Mouse (Mus musculus) stomach, postnatal 0 days (tissue): ENCODE data around the gene Fli1. TPM values are rescaled to one million over a fixed set of nuclear protein-coding genes. Genes with fewer than 3 reads are reported as not detected.

Source experiments
- ATAC-seq: fragments of 200-750 bp; cut with Nextera tagmentation; 2 replicates; pipeline ENCODE4 v1.8.0; 2017; ENCODE audit not compliant: low FRiP score, low TSS enrichment
- DNase-seq: peaks from one replicate; pipeline ENCODE4 v3.0.0-alpha.2; 2016; ENCODE audit warnings: low spot score
- H3K27ac ChIP-seq: fragments of 300-500 bp; sonication (generic); replicated peaks from 2 replicates; pipeline ENCODE4 v1.5.1; 2014; ENCODE audit warnings: mild to moderate bottlenecking, control low read depth
- H3K27me3 ChIP-seq: fragments of 300-500 bp; sonication (generic); 2 replicates; pipeline ENCODE4 v1.6.1; 2014; ENCODE audit warnings: low read length; ENCODE audit not compliant: control insufficient read depth, insufficient read depth
- H3K36me3 ChIP-seq: fragments of 300-500 bp; sonication (generic); 2 replicates; pipeline ENCODE4 v1.6.1; 2014; ENCODE audit warnings: low read length, mixed read lengths; ENCODE audit not compliant: control insufficient read depth, insufficient read depth
- H3K4me1 ChIP-seq: fragments of 300-500 bp; sonication (generic); replicated peaks from 2 replicates; pipeline ENCODE4 v1.6.1; 2014; ENCODE audit warnings: antibody characterized with exemption; ENCODE audit not compliant: control insufficient read depth, insufficient read depth
- H3K4me2 ChIP-seq: fragments of 300-500 bp; sonication (generic); replicated peaks from 2 replicates; pipeline ENCODE4 v1.6.1; 2014; ENCODE audit warnings: low read depth, mild to moderate bottlenecking, control low read depth, moderate library complexity
- H3K4me3 ChIP-seq: fragments of 300-500 bp; sonication (generic); 2 replicates; pipeline ENCODE4 v1.5.1; 2014; ENCODE audit warnings: low read depth, low read length, control low read depth
- H3K9ac ChIP-seq: fragments of 300-500 bp; sonication (generic); 2 replicates; pipeline ENCODE4 v1.6.1; 2014; ENCODE audit warnings: mild to moderate bottlenecking, low read length, control low read depth, mixed read lengths
- H3K9me3 ChIP-seq: fragments of 300-500 bp; sonication (generic); 2 replicates; pipeline ENCODE4 v1.6.1; 2016; ENCODE audit warnings: low read length; ENCODE audit not compliant: control insufficient read depth
- CTCF ChIP-seq: IDR thresholded peaks from 2 replicates; pipeline ENCODE4 v1.5.1; 2016; ENCODE audit warnings: antibody characterized with exemption, low read depth, mild to moderate bottlenecking, moderate library complexity
- EP300 ChIP-seq: optimal IDR thresholded peaks from 2 replicates; pipeline ENCODE3; 2016; ENCODE audit warnings: antibody characterized with exemption
- WGBS: fragments of 180-500 bp; shearing (Covaris S2); extraction: QIAGEN DNeasy Blood & Tissue Kit; methylation state at CpG from one replicate; pipeline ENCODE4 v1.1.7; 2014; 5-methylcytosine and 5-hydroxymethylcytosine counted together
- polyA plus RNA-seq: library from polyadenylated mRNA; unstranded; fragments of >200 nt; fragmentation: Nextera tagmentation; extraction: Ambion mirVana; gene quantifications from 2 replicates; pipeline ENCODE4 v1.2.1, GENCODE M21; 2015

Fli1 gene
- polyA plus RNA-seq, 1 experiment from 2014 or later, result 4.9 TPM

DNA sequence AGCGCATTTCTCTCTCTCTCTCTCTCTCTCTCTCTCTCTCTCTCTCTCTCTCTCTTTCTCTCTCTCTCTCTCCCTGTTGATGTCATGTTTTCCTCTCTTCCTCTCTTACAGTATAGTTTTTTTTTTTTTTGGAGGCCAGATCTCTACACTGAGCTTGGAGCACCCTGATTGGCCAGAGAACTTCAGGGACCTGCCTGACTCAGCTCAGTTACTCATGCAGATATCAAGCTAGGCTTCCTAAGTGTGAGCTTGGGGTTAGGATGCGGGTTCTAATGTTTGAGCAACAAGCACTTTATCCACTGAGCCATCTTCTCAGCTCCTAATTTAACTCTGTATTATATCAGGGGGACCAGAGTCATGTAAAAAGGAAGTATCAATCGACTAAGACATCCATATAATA, 126.7 kb downstream of the Fli1 start:
- TF ChIP-seq EP300 (no peak), CTCF (no peak)
- Histone ChIP-seq H3K9me3 (no peaks in the 10 kb centered on the region), H3K27ac (no peak overlapping the region), H3K36me3 (no peaks in the 10 kb centered on the region), H3K27me3 (no peaks in the 10 kb centered on the region), H3K9ac (no peak overlapping the region), H3K4me1 (no peaks in the 10 kb centered on the region), H3K4me2 (no peak overlapping the region), H3K4me3 (no peak overlapping the region)
- no peak for DNase-seq
- no peak for ATAC-seq
- WGBS, result 89% methylated on average over 3 of the region's 3 CpGs

DNA sequence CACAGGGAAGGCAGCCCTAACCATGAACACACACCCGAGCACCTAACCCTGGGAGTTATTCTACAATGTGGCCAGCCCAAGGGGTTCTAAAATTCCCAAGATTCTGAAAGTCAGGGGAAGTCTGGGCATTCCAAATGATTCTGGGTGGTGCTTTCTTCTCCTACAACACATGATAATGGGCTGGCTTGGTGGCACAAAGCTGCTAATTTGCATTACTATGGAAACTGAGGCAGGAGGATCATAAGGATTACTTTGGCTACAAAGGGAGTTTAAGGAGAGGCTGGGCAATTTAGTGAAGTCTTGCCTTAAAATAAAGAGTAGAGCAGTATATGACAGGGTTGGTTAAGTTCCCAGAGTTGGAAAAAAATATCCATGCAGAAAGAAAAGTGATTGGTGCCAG, 127.7 kb downstream of the Fli1 start:
- Histone ChIP-seq H3K36me3 (no peaks in the 10 kb centered on the region), H3K9ac (no peak overlapping the region), H3K4me2 (no peak overlapping the region), H3K27me3 (no peaks in the 10 kb centered on the region), H3K4me1 (no peaks in the 10 kb centered on the region), H3K9me3 (no peaks in the 10 kb centered on the region), H3K4me3 (no peak overlapping the region), H3K27ac (no peak overlapping the region)
- TF ChIP-seq CTCF (no peak), EP300 (no peak)
- DNase-seq (no peak), ATAC-seq (no peak)
- WGBS, result 72% methylated on average over 1 of the region's 1 CpGs

DNA sequence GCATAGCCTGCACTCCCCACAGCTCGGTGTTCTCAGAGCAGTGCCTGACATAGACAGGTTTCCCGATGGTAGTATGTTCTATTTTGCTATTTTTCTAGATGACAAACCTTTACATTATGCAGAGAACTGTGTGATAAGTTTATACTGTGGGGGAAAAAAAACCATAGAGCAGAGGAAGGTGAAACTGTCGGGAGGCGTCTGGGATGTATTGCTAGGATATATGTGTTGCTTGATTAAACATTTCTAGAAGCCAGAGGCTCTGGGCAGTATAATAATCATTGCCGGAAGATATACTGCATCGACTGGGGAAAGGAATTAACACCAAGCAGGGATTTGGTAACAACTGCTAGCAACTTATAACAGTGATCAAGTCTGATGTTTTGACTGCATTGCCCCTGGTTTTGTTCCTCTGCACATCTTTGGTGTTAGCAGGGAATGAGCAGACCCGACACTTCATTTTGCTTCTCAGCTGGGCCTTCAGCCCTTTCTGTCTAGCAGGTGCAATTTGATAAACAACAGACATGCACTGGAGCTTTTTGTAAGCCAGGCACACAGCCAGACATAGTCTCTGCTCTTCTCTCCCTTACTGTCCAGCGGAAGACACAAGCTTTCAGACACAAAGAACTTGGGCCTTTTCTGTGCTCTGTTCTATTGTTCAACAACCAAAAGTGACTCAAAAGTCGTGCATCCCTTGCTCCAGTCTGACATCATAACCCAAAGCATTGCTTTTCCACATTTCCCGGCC, 129.7 kb downstream of the Fli1 start:
- Histone ChIP-seq H3K36me3 (no peaks in the 10 kb centered on the region), H3K27ac (no peak overlapping the region)
- DNase-seq, result no peak

DNA sequence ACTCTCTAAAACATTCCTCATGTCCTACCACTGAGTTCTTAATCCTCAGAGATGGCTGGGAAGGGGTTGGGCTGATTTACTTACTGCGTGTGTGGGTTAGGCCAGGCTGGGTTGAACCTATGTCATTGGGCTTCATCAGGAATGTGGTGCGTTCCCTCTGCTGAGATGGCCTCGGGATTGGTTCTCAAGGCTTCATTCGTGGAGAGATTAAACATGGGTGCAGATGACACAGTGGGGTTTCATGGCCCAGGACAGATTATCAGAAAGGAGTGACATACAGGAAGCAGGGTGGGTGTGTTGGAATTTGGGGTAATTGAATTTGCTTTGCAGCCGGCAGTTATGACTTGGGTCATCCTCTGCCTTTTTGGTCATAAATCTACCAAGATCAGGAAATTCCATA, 131.2 kb downstream of the Fli1 start:
- H3K9ac ChIP-seq, result no peak overlapping the region
- no peak overlapping the region for H3K4me3 ChIP-seq
- ATAC-seq (no peak), DNase-seq (no peak)
- 87% methylated on average over 5 of the region's 5 CpGs for WGBS
- no peaks in the 10 kb centered on the region for H3K4me1 ChIP-seq
- no peak overlapping the region for H3K4me2 ChIP-seq
- H3K9me3 ChIP-seq, result no peaks in the 10 kb centered on the region
- H3K36me3 ChIP-seq, result no peaks in the 10 kb centered on the region
- no peaks in the 10 kb centered on the region for H3K27me3 ChIP-seq
- TF ChIP-seq EP300 (no peak), CTCF (no peak)
- H3K27ac ChIP-seq, result no peak overlapping the region

More for the DNA sequence above, 129.7 kb downstream of the Fli1 start:
- Histone ChIP-seq H3K9ac (no peak overlapping the region), H3K4me2 (no peak overlapping the region), H3K4me1 (no peaks in the 10 kb centered on the region), H3K9me3 (no peaks in the 10 kb centered on the region), H3K27me3 (no peaks in the 10 kb centered on the region), H3K4me3 (no peak overlapping the region)
- 46% methylated on average over 10 of the region's 10 CpGs for WGBS
- no peak for ATAC-seq
- TF ChIP-seq CTCF, result no peak
- no peak for TF ChIP-seq EP300

DNA sequence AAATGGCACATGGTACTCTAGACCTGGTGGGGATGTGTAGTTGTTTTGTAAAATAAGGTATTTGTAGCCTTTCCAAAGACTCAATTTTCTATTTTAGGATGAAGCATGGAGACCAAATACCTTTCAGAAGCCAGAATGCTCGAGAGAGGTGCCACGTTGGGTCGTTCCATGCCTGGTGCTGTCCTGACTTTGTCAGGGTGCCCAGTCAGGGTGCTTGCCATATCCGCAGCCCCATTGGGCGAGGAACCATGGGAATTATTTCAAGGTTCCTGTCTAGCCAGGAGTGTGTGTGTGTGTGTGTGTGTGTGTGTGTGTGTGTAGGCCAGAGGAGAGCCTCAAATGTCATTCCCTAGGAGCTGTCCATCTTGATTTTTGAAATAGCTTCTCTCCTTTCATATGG, 132.0 kb downstream of the Fli1 start:
- no peak for TF ChIP-seq CTCF
- TF ChIP-seq EP300, result no peak
- Histone ChIP-seq H3K27ac (no peak overlapping the region), H3K4me2 (no peak overlapping the region), H3K27me3 (no peaks in the 10 kb centered on the region), H3K4me1 (no peaks in the 10 kb centered on the region), H3K9ac (no peak overlapping the region), H3K4me3 (no peak overlapping the region), H3K9me3 (no peaks in the 10 kb centered on the region), H3K36me3 (no peaks in the 10 kb centered on the region)
- no peak for DNase-seq
- no peak for ATAC-seq
- WGBS, result 94% methylated on average over 5 of the region's 5 CpGs
